Mouse (Mus musculus) intestine, embryonic 16.5 days (tissue): ENCODE results near the gene Cdhr4. TPM values are rescaled to one million over a fixed set of nuclear protein-coding genes. Genes with fewer than 3 reads are reported as not detected.
A peak's percentile ranks its signal among the peaks of the same experiment; 100 is the strongest.

Source experiments
- ATAC-seq: fragments of 200-750 bp; cut with Nextera tagmentation; 2 replicates; pipeline ENCODE4 v1.8.0; 2017; ENCODE audit warnings: moderate TSS enrichment, moderate library complexity
- H3K27ac ChIP-seq: fragments of 300-500 bp; sonication (generic); 2 replicates; pipeline ENCODE4 v1.5.1; 2014; ENCODE audit warnings: mild to moderate bottlenecking, low read length
- H3K27me3 ChIP-seq: fragments of 300-500 bp; sonication (generic); replicated peaks from 2 replicates; pipeline ENCODE4 v1.6.1; 2014; ENCODE audit warnings: low read length, control low read depth, mixed read lengths; ENCODE audit not compliant: control insufficient read depth, insufficient read depth
- H3K36me3 ChIP-seq: fragments of 300-500 bp; sonication (generic); 2 replicates; pipeline ENCODE4 v1.6.1; 2014; ENCODE audit warnings: low read length, control low read depth; ENCODE audit not compliant: control insufficient read depth, insufficient read depth
- H3K4me1 ChIP-seq: fragments of 300-500 bp; sonication (generic); 2 replicates; pipeline ENCODE4 v1.6.1; 2014; ENCODE audit warnings: low read length, control low read depth, mixed read lengths; ENCODE audit not compliant: control insufficient read depth, insufficient read depth
- H3K4me2 ChIP-seq: fragments of 300-500 bp; sonication (generic); 2 replicates; pipeline ENCODE4 v1.6.1; 2014; ENCODE audit warnings: low read depth, low read length, control low read depth
- H3K4me3 ChIP-seq: fragments of 300-500 bp; sonication (generic); 2 replicates; pipeline ENCODE4 v1.5.1; 2014; ENCODE audit warnings: mild to moderate bottlenecking, low read length
- H3K9ac ChIP-seq: fragments of 300-500 bp; sonication (generic); 2 replicates; pipeline ENCODE4 v1.6.1; 2014; ENCODE audit warnings: low read depth, low read length
- H3K9me3 ChIP-seq: fragments of 300-500 bp; sonication (generic); 2 replicates; pipeline ENCODE4 v1.6.1; 2016; ENCODE audit warnings: low read length, control low read depth; ENCODE audit not compliant: control insufficient read depth
- WGBS: fragments of 180-500 bp; shearing (Covaris S2); extraction: QIAGEN DNeasy Blood & Tissue Kit; methylation state at CpG from one replicate; pipeline ENCODE4 v1.1.7; 2014; 5-methylcytosine and 5-hydroxymethylcytosine counted together
- polyA plus RNA-seq: library from polyadenylated mRNA; unstranded; fragments of >200 nt; fragmentation: Nextera tagmentation; extraction: Ambion mirVana; gene quantifications from 2 replicates; pipeline ENCODE4 v1.2.1, GENCODE M21; 2015

Gene Cdhr4
- polyA plus RNA-seq, 1 experiment from 2014 or later, result 9.6 TPM

DNA sequence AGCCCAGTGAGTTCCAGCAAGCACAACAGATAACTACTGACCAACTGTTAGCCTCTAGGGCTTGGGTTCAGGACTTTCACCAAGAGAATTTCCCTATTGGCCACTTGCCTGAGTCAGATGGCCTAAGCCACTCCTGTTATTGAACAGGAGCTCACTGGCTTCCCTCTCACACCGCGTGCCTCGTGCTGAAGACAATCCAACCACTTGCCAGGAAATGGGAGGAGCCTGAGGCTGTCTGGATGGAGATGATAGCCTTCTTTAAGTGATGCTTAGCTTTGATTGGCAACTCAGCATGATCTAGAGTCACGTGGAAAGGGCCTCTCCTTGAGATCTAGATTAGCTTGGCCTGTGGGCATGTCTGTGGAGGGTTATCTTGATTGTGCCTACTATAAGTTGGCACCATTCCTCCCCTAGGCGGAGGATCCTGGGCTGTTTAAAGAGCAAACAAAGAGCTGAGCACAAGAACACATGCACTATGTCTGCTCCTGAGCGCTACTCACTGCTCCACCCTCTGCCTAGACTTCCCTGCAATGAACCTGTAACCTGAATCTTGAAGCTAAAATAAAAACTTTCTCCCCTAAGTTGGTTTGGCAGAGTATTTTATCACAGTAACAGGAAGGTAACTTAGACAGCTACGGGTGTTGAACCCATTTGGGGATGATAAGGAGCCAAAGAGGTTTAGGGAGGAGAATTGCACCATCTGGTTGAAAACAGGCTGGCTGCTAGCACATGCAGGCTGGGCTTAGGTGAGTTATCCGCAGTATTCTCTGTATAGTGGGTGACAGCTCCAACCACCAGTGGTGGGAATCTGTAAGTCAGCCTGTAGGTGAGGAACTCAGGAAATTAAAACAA lies 20.4 kb upstream of the Cdhr4 start:
- ATAC-seq, result peak; percentile 41
- no peak overlapping the region for H3K4me2 ChIP-seq
- no peaks in the 10 kb centered on the region for H3K9me3 ChIP-seq
- H3K27ac ChIP-seq, result no peak overlapping the region
- no peaks in the 10 kb centered on the region for H3K27me3 ChIP-seq
- WGBS, result 63% methylated on average over 8 of the region's 8 CpGs
- H3K4me1 ChIP-seq, result peaks cover 14% of the 10 kb centered on the region
- no peak overlapping the region for H3K9ac ChIP-seq
- no peaks in the 10 kb centered on the region for H3K36me3 ChIP-seq
- no peak overlapping the region for H3K4me3 ChIP-seq

DNA sequence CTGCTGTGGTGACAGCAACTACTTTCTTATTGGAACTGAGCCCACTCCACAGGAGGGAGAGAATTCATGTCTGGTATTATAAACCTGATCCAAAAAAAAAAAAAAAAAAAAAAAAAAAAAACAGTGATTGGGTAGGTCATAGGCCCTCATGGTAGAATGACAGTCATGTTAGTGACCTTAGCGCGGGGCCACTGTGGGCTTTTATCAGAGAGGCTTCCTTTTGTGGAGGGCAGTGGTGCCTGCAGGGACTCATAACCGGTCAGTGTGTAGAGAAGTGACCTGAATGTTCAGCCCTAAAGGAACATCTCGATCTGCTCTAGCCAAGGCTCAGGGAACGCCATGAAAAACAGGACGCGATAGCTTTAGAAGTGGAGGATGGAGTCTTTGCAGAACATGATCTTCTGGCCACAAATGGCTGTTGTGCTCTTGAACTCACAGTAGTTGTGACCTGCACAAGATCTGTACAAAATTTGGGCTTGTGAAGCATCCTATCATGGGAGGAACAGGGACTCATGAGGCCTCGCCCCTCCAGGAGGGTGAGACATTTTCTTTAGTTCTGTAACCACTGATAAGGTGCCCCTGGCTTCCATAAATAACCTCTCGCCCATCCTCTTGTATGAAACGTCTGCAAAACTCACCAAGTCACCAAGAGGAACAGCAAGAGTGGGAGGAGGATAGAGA lies 17.7 kb upstream of the Cdhr4 start:
- H3K27me3 ChIP-seq, result no peaks in the 10 kb centered on the region
- H3K36me3 ChIP-seq, result no peaks in the 10 kb centered on the region
- ATAC-seq, result peak; percentile 58
- peak overlapping the region; percentile 61; the same call in 1 of the 2 replicates for H3K4me2 ChIP-seq
- H3K4me1 ChIP-seq, result peaks cover 14% of the 10 kb centered on the region
- H3K9me3 ChIP-seq, result no peaks in the 10 kb centered on the region
- 74% methylated on average over 10 of the region's 10 CpGs for WGBS
- H3K9ac ChIP-seq, result no peak overlapping the region
- peak overlapping the region; percentile 87 for H3K27ac ChIP-seq
- no peak overlapping the region for H3K4me3 ChIP-seq

DNA sequence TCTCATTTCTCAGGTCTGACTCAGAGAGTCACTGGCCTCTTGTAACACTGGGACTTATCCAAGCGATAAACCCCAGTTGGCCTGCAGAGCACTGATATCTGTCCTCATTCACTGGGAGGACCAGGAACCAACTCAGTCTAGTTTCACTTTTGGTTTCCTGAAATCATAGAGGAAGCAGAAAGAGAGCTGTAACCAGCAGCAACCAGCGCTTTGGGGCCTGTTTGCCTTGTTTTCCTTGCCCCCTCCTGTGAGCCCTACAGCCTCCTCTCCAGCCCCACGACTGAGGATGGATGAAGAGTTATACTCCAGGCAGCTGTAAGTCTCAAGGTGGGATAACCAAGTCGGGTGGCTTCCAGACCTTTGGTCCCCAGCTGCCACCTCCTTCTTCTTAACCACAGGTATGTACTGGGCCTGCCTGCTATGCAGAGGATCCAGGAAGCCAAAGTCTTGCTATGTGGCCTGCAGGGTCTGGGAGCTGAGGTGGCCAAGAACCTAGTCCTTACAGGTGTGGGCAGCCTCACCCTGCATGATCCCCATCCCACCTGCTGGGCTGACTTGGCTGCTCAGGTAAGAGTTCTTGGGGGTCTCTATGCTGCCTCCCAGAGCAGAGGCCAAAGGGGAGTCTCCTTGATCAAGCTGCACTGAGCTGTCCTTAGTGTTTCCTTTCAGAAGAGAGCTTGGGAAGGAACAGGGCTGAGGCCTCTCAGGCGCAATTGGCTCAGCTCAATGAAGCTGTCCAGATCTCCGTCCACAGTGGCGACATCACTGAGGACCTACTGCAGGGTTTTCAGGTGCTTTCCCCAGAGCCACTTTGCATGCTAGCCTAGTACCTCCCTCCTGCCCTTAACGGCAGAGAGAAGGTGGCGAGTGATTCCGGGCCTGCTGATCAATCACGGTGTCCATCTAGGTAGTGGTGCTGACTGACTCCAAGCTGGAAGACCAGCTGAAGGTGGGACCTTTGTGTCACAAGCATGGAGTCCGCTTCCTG lies 16.6 kb upstream of the Cdhr4 start, which contains the start of gene Uba7:
Gene Uba7, plus strand, starts transcription at position 107 of the 988 bp plus-strand sequence.
- no peaks in the 10 kb centered on the region for H3K9me3 ChIP-seq
- WGBS, result 61% methylated on average over 12 of the region's 12 CpGs
- H3K27me3 ChIP-seq, result no peaks in the 10 kb centered on the region
- peak; percentile 93 for ATAC-seq
- H3K4me1 ChIP-seq, result peaks cover 18% of the 10 kb centered on the region
- H3K27ac ChIP-seq, result peak within 1 kb of the TSS; percentile 87
- H3K4me2 ChIP-seq, result peak within 1 kb of the TSS; percentile 61
- peak within 1 kb of the TSS; percentile 66 for H3K9ac ChIP-seq
- H3K36me3 ChIP-seq, result no peaks in the 10 kb centered on the region
- H3K4me3 ChIP-seq, result peak within 1 kb of the TSS; percentile 43

DNA sequence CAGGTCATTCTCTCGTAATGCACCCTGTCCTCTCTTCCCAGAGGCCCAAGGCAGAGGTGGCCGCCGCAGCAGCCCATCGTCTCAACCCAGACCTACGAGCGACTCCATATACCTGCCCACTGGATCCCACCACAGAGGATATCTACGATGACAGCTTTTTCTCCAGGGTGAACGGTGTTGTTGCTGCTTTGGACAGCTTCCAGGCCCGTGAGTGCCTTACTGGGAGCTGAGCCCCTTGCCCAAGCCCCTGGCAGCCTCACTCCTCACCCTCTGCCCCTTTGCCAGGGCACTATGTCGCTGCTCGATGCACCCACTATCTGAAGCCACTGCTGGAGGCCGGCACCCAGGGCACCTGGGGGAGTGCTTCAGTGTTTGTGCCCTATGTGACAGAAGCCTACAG lies 13.5 kb upstream of the Cdhr4 start:
- no peak overlapping the region for H3K9ac ChIP-seq
- H3K4me3 ChIP-seq, result no peak overlapping the region
- no peaks in the 10 kb centered on the region for H3K27me3 ChIP-seq
- WGBS, result 83% methylated on average over 12 of the region's 12 CpGs
- no peak for ATAC-seq
- no peak overlapping the region for H3K27ac ChIP-seq
- no peaks in the 10 kb centered on the region for H3K36me3 ChIP-seq
- peaks cover 39% of the 10 kb centered on the region for H3K4me1 ChIP-seq
- H3K4me2 ChIP-seq, result no peak overlapping the region
- H3K9me3 ChIP-seq, result no peaks in the 10 kb centered on the region

DNA sequence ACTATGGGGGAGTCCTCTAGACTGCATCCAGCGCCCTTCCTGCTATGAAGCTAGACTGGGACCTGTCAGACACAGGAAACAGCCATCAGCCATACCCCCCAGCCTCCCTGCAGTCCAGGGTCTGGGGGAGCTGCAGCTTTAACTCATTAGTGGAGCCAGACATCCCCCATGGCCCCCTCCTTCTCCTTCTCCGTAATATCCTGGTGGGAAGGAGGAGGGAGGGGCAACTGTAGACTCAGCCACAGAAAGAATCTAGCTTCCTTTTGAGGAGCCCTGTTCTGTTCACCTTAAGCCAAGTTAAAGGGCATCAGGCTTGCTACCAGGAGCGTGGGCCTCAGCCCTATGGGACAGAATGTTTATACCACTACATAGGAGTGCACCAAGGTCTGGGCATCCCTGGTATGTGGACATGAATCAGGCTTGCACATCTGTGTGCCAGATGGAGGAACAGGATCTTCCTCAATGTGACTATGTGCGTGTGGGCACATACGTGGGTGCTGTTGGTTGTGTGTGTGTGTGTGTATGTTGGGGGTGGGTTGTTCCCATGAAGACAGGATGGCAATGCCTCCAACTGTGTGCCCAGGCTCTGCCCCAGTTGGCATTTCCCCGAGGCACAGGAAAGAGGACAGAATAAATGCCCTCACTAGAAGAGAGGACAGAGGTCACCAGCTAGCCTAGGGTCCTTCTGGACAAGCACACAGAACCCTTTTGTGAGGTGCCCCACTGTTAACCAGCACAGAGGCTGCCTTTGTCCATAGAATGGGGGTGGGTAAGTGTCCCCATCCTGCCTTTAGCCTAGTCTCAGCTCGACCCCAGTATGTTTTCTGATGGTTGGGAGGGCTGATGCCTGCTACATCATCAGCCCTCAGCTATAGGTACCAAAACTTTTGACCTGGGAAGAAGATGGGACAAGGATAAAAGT lies 10.4 kb upstream of the Cdhr4 start:
- no peaks in the 10 kb centered on the region for H3K27me3 ChIP-seq
- H3K9me3 ChIP-seq, result no peaks in the 10 kb centered on the region
- peak; percentile 9; the same call in 1 of the 2 replicates for ATAC-seq
- H3K4me2 ChIP-seq, result peak overlapping the region; percentile 88
- H3K4me1 ChIP-seq, result peaks cover 31% of the 10 kb centered on the region
- no peaks in the 10 kb centered on the region for H3K36me3 ChIP-seq
- H3K4me3 ChIP-seq, result peak overlapping the region; percentile 86
- peak overlapping the region; percentile 81 for H3K9ac ChIP-seq
- peak overlapping the region; percentile 100 for H3K27ac ChIP-seq
- WGBS, result 33% methylated on average over 7 of the region's 7 CpGs

DNA sequence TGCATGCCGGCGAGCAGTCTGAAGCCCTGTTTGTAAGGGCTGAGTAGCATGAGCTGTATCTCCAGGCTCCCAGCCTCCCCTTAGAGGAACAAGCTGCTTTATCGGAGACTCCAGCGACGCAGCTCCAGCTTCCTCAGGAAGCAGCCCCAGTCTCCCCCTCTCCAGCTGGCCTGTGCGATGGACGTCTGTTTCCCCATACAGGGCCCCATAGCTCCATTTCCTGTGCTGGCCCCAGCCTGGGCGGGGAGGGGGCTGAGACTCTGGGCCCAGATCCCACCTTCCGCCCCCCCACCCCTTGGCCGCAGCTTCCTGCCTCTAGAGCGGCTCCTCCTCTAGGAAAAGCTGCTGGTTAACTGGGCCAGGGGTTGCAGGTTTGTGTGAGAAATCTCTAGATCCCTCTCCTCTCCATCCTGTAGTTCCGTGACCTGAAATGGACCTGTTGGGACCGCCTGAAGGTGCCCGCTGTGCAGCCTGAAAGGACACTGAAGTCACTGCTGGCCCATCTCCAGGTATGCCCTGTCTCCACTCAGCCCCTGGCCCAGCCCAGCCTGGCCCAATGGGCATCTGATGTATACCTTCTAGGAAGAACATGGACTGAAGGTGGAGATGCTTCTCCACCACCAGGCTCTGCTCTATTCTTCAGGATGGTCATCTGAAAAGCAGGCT lies 9.5 kb upstream of the Cdhr4 start, which contains the start of gene Gm20661:
Gene Gm20661, plus strand, starts transcription at position 378 of the 666 bp plus-strand sequence.
- WGBS, result 40% methylated on average over 13 of the region's 14 CpGs
- peaks cover 31% of the 10 kb centered on the region for H3K4me1 ChIP-seq

DNA sequence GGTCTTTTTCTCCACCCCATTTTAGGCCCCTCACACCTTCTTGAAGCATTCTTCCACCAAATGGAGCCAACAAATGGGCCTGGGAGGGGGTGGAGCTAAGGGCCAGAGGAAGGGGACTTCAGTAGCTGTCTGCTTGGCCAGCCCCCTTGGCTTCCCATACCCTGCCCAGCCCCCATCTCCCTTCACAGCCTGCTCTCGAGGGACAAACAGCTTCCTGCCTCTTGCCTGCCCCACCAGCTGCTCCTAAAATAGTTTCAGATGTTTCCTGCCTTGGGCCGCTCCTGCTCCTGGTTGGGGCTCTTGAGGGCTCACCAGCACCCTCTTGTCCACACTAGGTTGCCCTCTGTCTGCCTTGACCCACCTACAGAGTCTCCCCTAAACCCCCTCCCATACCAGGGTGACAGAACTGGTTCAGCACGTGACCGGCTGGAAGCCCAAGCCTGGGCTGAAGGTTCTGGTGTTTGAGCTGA lies 8.8 kb upstream of the Cdhr4 start:
- peak; percentile 50 for ATAC-seq
- WGBS, result 30% methylated on average over 4 of the region's 4 CpGs

More for the DNA sequence above, 9.5 kb upstream of the Cdhr4 start, which contains the start of gene Gm20661:
- H3K9ac ChIP-seq, result peak within 1 kb of the TSS; percentile 81
- no peaks in the 10 kb centered on the region for H3K36me3 ChIP-seq
- H3K27me3 ChIP-seq, result no peaks in the 10 kb centered on the region
- peak within 1 kb of the TSS; percentile 88 for H3K4me2 ChIP-seq
- H3K9me3 ChIP-seq, result no peaks in the 10 kb centered on the region
- peak within 1 kb of the TSS; percentile 100 for H3K27ac ChIP-seq
- ATAC-seq, result peak; percentile 66
- peak within 1 kb of the TSS; percentile 86 for H3K4me3 ChIP-seq

More for the DNA sequence above, 8.8 kb upstream of the Cdhr4 start:
- Histone ChIP-seq H3K27me3 (no peaks in the 10 kb centered on the region), H3K4me1 (peaks cover 31% of the 10 kb centered on the region), H3K36me3 (no peaks in the 10 kb centered on the region), H3K4me3 (peak overlapping the region; percentile 86), H3K9ac (peak overlapping the region; percentile 81), H3K4me2 (peak overlapping the region; percentile 88), H3K27ac (peak overlapping the region; percentile 100), H3K9me3 (no peaks in the 10 kb centered on the region)
